Mouse (Mus musculus) erythroblast, embryonic 14.5 days (primary cell): ENCODE measurements at regions not wholly inside any gene's neighbourhood (a gene's known extent, or its start where the extent isn't known, plus 50 kb on each side); places are given as distances from the start of the nearest gene placed in this dataset.

Source experiments
- H3K27me3 ChIP-seq: 2 replicates; pipeline ENCODE4 v1.6.1; 2012; ENCODE audit warnings: inconsistent platforms; ENCODE audit not compliant: control insufficient read depth
- H3K36me3 ChIP-seq: 2 replicates; pipeline ENCODE4 v1.6.1; 2012; ENCODE audit warnings: mild to moderate bottlenecking, inconsistent platforms; ENCODE audit not compliant: control insufficient read depth
- H3K4me1 ChIP-seq: 2 replicates; pipeline ENCODE4 v1.6.1; 2012; ENCODE audit warnings: inconsistent platforms; ENCODE audit not compliant: control insufficient read depth
- H3K4me3 ChIP-seq: replicated peaks from 2 replicates; pipeline ENCODE3; 2012; ENCODE audit warnings: moderate library complexity, mild to moderate bottlenecking, inconsistent platforms
- H3K9me3 ChIP-seq: 2 replicates; pipeline ENCODE4 v1.6.1; 2012; ENCODE audit warnings: low read length, inconsistent platforms, mixed read lengths; ENCODE audit not compliant: control insufficient read depth
- GATA1 ChIP-seq: IDR thresholded peaks from 2 replicates; pipeline ENCODE4 v1.6.1; 2012; ENCODE audit warnings: low read length, inconsistent platforms, mixed read lengths
- TAL1 ChIP-seq: IDR thresholded peaks from 3 replicates; pipeline ENCODE4 v1.6.1; 2012; ENCODE audit warnings: low read length, inconsistent platforms, mixed read lengths

GRCm38 (mm10) chr12:25208670-25209332 lies 111.9 kb upstream of the Id2 start:
- H3K36me3 ChIP-seq = no peaks in the 10 kb centered on the region
- no peak for TF ChIP-seq TAL1
- no peak for TF ChIP-seq GATA1
- H3K4me3 ChIP-seq = no peak overlapping the region
- no peaks in the 10 kb centered on the region for H3K27me3 ChIP-seq
- no peaks in the 10 kb centered on the region for H3K9me3 ChIP-seq
- H3K4me1 ChIP-seq = no peaks in the 10 kb centered on the region

DNA sequence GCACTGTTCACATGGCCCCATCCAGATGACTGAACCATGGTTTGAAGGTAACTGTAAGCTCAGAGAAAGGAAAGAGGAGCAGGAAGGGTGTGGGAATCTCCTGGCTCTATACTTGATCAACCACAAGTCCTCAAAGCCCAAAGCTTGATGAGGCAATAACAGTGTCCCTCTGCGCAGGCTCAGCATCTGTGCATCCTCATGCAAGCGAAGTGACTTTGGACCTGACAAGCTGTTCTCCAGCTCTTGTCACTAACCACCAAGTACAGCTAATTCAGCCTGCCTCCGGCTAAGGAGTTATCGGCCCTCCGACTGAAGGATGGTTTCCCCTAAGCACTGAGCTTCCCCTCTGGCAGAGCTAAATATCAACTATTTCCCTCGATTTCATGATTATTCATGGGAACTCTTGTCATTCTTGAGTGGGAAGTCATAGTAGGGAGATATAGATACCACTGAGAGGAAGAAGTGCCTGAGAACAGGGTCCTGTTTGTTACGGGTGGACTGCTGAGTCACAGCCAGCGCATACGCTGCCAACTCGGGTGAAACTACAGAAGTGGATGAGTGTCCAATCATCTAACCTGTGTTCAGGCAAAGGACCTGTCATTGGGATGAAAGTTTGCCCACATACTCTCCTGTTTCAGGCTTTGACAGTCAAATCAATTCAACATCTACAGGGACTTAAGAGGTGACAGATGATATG lies 106.6 kb upstream of the Id2 start:
- no peak overlapping the region for H3K4me3 ChIP-seq
- H3K4me1 ChIP-seq = no peaks in the 10 kb centered on the region
- H3K36me3 ChIP-seq = no peaks in the 10 kb centered on the region
- no peaks in the 10 kb centered on the region for H3K9me3 ChIP-seq
- TF ChIP-seq GATA1 = no peak
- no peak for TF ChIP-seq TAL1
- no peaks in the 10 kb centered on the region for H3K27me3 ChIP-seq

- Histone ChIP-seq H3K4me3 (no peak overlapping the region), H3K36me3 (no peaks in the 10 kb centered on the region), H3K4me1 (no peaks in the 10 kb centered on the region), H3K27me3 (no peaks in the 10 kb centered on the region), H3K9me3 (no peaks in the 10 kb centered on the region)
- TF ChIP-seq GATA1 = no peak
- no peak for TF ChIP-seq TAL1
Measured at GRCm38 (mm10) chr12:25200161-25200560, 103.2 kb upstream of the Id2 start.

GRCm38 (mm10) chr12:25197757-25198156 lies 100.8 kb upstream of the Id2 start:
- no peak overlapping the region for H3K4me3 ChIP-seq
- H3K36me3 ChIP-seq = no peaks in the 10 kb centered on the region
- H3K27me3 ChIP-seq = no peaks in the 10 kb centered on the region
- H3K4me1 ChIP-seq = no peaks in the 10 kb centered on the region
- H3K9me3 ChIP-seq = no peaks in the 10 kb centered on the region
- TF ChIP-seq GATA1 (no peak), TAL1 (no peak)

GRCm38 (mm10) chr12:25196022-25196421 lies 99.1 kb upstream of the Id2 start:
- H3K27me3 ChIP-seq = no peaks in the 10 kb centered on the region
- no peaks in the 10 kb centered on the region for H3K9me3 ChIP-seq
- no peaks in the 10 kb centered on the region for H3K4me1 ChIP-seq
- no peak for TF ChIP-seq TAL1
- no peak for TF ChIP-seq GATA1
- no peak overlapping the region for H3K4me3 ChIP-seq
- H3K36me3 ChIP-seq = no peaks in the 10 kb centered on the region

DNA sequence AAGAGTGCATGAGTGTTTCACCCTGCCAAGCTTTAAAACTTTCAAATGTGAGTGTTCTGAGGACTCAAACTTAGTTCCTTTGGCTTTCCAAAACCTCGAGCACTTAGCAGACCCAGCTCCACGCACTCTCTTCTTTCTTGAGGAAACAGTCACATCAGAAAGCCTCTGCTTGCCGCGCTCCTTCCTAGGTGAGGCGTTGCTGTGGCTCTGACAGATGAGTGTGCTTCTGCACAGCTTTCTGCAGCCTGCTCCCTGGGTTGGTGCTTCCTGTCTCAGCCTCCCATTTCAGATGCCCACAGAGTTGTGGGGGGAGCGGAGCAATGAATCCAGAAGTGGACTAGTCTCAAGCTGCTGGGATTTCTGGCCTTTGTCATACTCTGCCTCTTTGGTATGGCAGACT lies 95.3 kb upstream of the Id2 start:
- H3K36me3 ChIP-seq = no peaks in the 10 kb centered on the region
- H3K4me3 ChIP-seq = no peak overlapping the region
- no peak for TF ChIP-seq GATA1
- no peak for TF ChIP-seq TAL1
- H3K4me1 ChIP-seq = no peaks in the 10 kb centered on the region
- H3K27me3 ChIP-seq = no peaks in the 10 kb centered on the region
- no peaks in the 10 kb centered on the region for H3K9me3 ChIP-seq

DNA sequence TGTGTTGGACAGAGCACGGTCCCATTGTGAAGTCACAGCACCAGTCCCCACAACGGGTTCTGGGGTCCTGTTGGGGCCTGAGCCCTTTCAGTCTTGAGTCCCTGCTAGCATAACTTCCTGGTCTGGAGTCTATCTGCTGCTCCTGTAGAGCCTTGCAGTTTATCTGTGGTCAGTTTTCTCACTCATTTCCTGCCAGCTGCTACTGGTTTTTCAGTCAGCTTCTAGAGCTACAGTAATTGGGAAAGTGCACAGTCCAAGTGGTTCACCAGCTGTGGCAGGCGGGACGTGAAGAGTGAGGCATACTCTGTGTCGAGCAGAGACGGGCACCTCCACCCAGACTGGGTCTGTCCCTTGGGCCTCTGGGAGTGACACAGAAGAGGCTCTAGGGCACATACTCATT lies 93.4 kb upstream of the Id2 start:
- no peaks in the 10 kb centered on the region for H3K36me3 ChIP-seq
- H3K4me3 ChIP-seq = no peak overlapping the region
- no peaks in the 10 kb centered on the region for H3K27me3 ChIP-seq
- TF ChIP-seq GATA1 = no peak
- no peak for TF ChIP-seq TAL1
- H3K9me3 ChIP-seq = no peaks in the 10 kb centered on the region
- no peaks in the 10 kb centered on the region for H3K4me1 ChIP-seq

GRCm38 (mm10) chr12:25189174-25189761 lies 92.3 kb upstream of the Id2 start:
- no peak for TF ChIP-seq TAL1
- TF ChIP-seq GATA1 = no peak
- H3K4me3 ChIP-seq = no peak overlapping the region
- no peaks in the 10 kb centered on the region for H3K27me3 ChIP-seq
- no peaks in the 10 kb centered on the region for H3K36me3 ChIP-seq
- H3K9me3 ChIP-seq = no peaks in the 10 kb centered on the region
- H3K4me1 ChIP-seq = no peaks in the 10 kb centered on the region

- TF ChIP-seq TAL1 (no peak), GATA1 (no peak)
- Histone ChIP-seq H3K27me3 (no peaks in the 10 kb centered on the region), H3K4me3 (no peak overlapping the region), H3K4me1 (no peaks in the 10 kb centered on the region), H3K9me3 (no peaks in the 10 kb centered on the region), H3K36me3 (no peaks in the 10 kb centered on the region)
Measured at GRCm38 (mm10) chr12:25188556-25188955, 91.6 kb upstream of the Id2 start.

DNA sequence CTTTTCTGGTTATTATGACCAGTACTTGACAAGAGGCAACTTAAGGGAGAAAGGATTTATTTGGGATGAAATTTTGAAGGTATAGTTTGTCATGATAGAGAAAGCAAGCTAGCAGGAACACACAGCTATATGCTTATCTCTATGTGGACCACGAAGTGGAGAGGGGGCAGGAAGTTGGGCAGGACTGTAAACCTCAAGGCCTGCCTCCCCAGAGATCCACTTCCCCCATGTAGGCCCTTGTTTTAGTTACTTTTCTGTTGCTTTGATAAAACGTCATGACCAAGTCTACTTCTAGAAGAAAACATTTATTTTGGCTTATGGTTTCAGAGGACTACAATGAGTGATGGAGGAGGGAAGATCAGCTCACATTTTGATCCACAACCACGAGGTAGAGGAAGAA lies 90.3 kb upstream of the Id2 start:
- Histone ChIP-seq H3K36me3 (no peaks in the 10 kb centered on the region), H3K4me3 (no peak overlapping the region), H3K4me1 (no peaks in the 10 kb centered on the region), H3K9me3 (no peaks in the 10 kb centered on the region), H3K27me3 (no peaks in the 10 kb centered on the region)
- no peak for TF ChIP-seq TAL1
